ENCODE assay signal across 19 mouse cellular contexts in the genomic region with DNA sequence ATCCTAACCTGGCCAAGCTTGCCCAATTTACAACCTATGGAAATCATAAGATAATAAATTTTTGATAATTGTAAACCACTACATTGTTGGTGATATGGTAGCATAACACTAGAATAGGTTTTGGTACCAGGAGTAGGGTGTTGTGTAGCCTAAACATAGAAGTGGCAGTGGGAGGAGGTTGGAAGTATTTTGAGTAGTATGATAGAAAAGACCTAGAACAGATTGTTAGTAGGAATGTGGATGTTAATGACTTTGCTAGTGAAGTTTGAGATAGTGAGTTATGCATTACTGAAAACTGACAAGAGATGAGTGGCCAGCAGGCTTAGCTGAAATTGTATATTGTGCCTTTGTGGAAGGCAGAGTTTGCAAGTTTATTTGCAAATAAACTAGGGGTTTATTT.
"Had no signal": no experiment of that assay in that cellular context is flagged by ENCODE, and none has a peak within 500 bp of the region (broad histone marks: within the 10 kb centered on the region; RNA-seq: fewer than 3 reads in every experiment).

No protein-coding gene starts in this region.

- DNase-seq: cerebellum, adult 9-10 months; cerebellum, adult 9-11 months; cerebellum, postnatal 10 days; cerebellum, postnatal 14 days; cerebellum, postnatal 25 days; cerebellum, postnatal 36 days; embryo, embryonic 11 days; forebrain, postnatal 0 days; gastrocnemius, adult 2 months; gastrocnemius, postnatal 10 days; gastrocnemius, postnatal 14 days; gastrocnemius, postnatal 25 days; gastrocnemius, postnatal 36 days; heart, adult 18-20 months; heart, adult 2 months had no signal

- ATAC-seq: forebrain, embryonic 13.5 days; forebrain, embryonic 14.5 days; forebrain, embryonic 15.5 days; forebrain, embryonic 16.5 days; forebrain, postnatal 0 days had no signal
